Mouse (Mus musculus) hindbrain, embryonic 13.5 days (tissue): ENCODE measurements around the gene Vmn2r7. TPM values are rescaled to one million over a fixed set of nuclear protein-coding genes. Genes with fewer than 3 reads are reported as not detected.
"Not testable (repeated sequence)": the region's sequence is repeated elsewhere in the genome, so short reads cannot be mapped to it uniquely, and the experiment has no call there.

Experiments used
- ATAC-seq: fragments of 200-750 bp; cut with Nextera tagmentation; 2 replicates; pipeline ENCODE4 v1.8.0; 2017; ENCODE audit warnings: moderate TSS enrichment; ENCODE audit not compliant: low FRiP score
- H3K27ac ChIP-seq: fragments of 300-500 bp; sonication (generic); 2 replicates; pipeline ENCODE4 v1.5.1; 2015; ENCODE audit warnings: inconsistent platforms, mild to moderate bottlenecking, moderate library complexity
- H3K27me3 ChIP-seq: fragments of 300-500 bp; sonication (generic); 2 replicates; pipeline ENCODE4 v1.6.1; 2015; ENCODE audit warnings: mild to moderate bottlenecking, inconsistent platforms
- H3K36me3 ChIP-seq: fragments of 300-500 bp; sonication (generic); 2 replicates; pipeline ENCODE4 v1.6.1; 2015; ENCODE audit warnings: mild to moderate bottlenecking, inconsistent platforms
- H3K4me1 ChIP-seq: fragments of 300-500 bp; sonication (generic); replicated peaks from 2 replicates; pipeline ENCODE4 v1.6.1; 2015; ENCODE audit warnings: inconsistent platforms
- H3K4me2 ChIP-seq: fragments of 300-500 bp; sonication (generic); 2 replicates; pipeline ENCODE4 v1.6.1; 2015; ENCODE audit warnings: inconsistent platforms, mild to moderate bottlenecking, moderate library complexity
- H3K4me3 ChIP-seq: fragments of 300-500 bp; sonication (generic); 2 replicates; pipeline ENCODE4 v1.5.1; 2015; ENCODE audit warnings: mild to moderate bottlenecking, inconsistent platforms
- H3K9ac ChIP-seq: fragments of 300-500 bp; sonication (generic); 2 replicates; pipeline ENCODE4 v1.6.1; 2015; ENCODE audit warnings: mild to moderate bottlenecking, inconsistent platforms
- H3K9me3 ChIP-seq: fragments of 300-500 bp; sonication (generic); 2 replicates; pipeline ENCODE4 v1.6.1; 2016; ENCODE audit warnings: inconsistent platforms
- WGBS: fragments of 180-500 bp; shearing (Covaris S2); methylation state at CpG from one replicate; pipeline ENCODE4 v1.1.7; 2015; 5-methylcytosine and 5-hydroxymethylcytosine counted together
- polyA plus RNA-seq: library from polyadenylated mRNA; unstranded; fragments of >200 nt; fragmentation: Nextera tagmentation; extraction: Ambion mirVana; gene quantifications from 2 replicates; pipeline ENCODE4 v1.2.1, GENCODE M21; 2015

Vmn2r7 gene
- not detected in 2 replicates for polyA plus RNA-seq

GRCm38 (mm10) chr3:64844665-64845064 lies at the start of gene Vmn2r7:
Gene Vmn2r7 (minus strand): TSS chr3:64844765.
- H3K4me2 ChIP-seq, ATAC-seq, H3K9me3 ChIP-seq, H3K36me3 ChIP-seq, H3K9ac ChIP-seq, H3K27me3 ChIP-seq, H3K4me3 ChIP-seq, H3K27ac ChIP-seq, H3K4me1 ChIP-seq: not testable (repeated sequence)
- 91% methylated on average over 3 of the region's 3 CpGs for WGBS

GRCm38 (mm10) chr3:64889725-64890124 lies 45.2 kb upstream of the Vmn2r7 start:
- ATAC-seq, result no peak
- no peaks in the 10 kb centered on the region for H3K9me3 ChIP-seq
- H3K27me3 ChIP-seq, result no peaks in the 10 kb centered on the region
- no peak overlapping the region for H3K4me3 ChIP-seq
- H3K4me1 ChIP-seq, result no peaks in the 10 kb centered on the region
- H3K27ac ChIP-seq, result no peak overlapping the region
- WGBS, result 47% methylated on average over 1 of the region's 1 CpGs
- H3K4me2 ChIP-seq, result no peak overlapping the region
- H3K36me3 ChIP-seq, result no peaks in the 10 kb centered on the region
- no peak overlapping the region for H3K9ac ChIP-seq

- 47% methylated on average over 3 of the region's 3 CpGs for WGBS
- H3K36me3 ChIP-seq, result no peaks in the 10 kb centered on the region
- no peak overlapping the region for H3K27ac ChIP-seq
- ATAC-seq, result peak; percentile 52; the same call in 1 of the 2 replicates
- no peak overlapping the region for H3K4me3 ChIP-seq
- H3K4me2 ChIP-seq, result no peak overlapping the region
- no peaks in the 10 kb centered on the region for H3K4me1 ChIP-seq
- no peak overlapping the region for H3K9ac ChIP-seq
- no peaks in the 10 kb centered on the region for H3K9me3 ChIP-seq
- no peaks in the 10 kb centered on the region for H3K27me3 ChIP-seq
Observed at GRCm38 (mm10) chr3:64878199-64878977, 33.8 kb upstream of the Vmn2r7 start.

- Histone ChIP-seq H3K36me3 (no peaks in the 10 kb centered on the region), H3K27ac (no peak overlapping the region), H3K9ac (no peak overlapping the region), H3K4me3 (no peak overlapping the region), H3K4me2 (no peak overlapping the region), H3K9me3 (no peaks in the 10 kb centered on the region), H3K27me3 (no peaks in the 10 kb centered on the region), H3K4me1 (no peaks in the 10 kb centered on the region)
- no peak for ATAC-seq
- WGBS, result 51% methylated on average over 1 of the region's 1 CpGs
Observed at GRCm38 (mm10) chr3:64876669-64877068, 32.1 kb upstream of the Vmn2r7 start.

GRCm38 (mm10) chr3:64842881-64843280 lies 1.7 kb downstream of the Vmn2r7 start:
- H3K4me1 ChIP-seq, result no peaks in the 10 kb centered on the region
- no peak overlapping the region for H3K9ac ChIP-seq
- no peaks in the 10 kb centered on the region for H3K9me3 ChIP-seq
- no peak overlapping the region for H3K4me2 ChIP-seq
- no peaks in the 10 kb centered on the region for H3K36me3 ChIP-seq
- H3K4me3 ChIP-seq, result no peak overlapping the region
- no peak for ATAC-seq
- H3K27me3 ChIP-seq, result no peaks in the 10 kb centered on the region
- 96% methylated on average over 2 of the region's 2 CpGs for WGBS
- no peak overlapping the region for H3K27ac ChIP-seq

- WGBS, result 12% methylated on average over 4 of the region's 4 CpGs
- H3K4me3 ChIP-seq, result no peak overlapping the region
Observed at GRCm38 (mm10) chr3:64842299-64842698, 2.3 kb downstream of the Vmn2r7 start.

GRCm38 (mm10) chr3:64831134-64831533 lies 13.4 kb downstream of the Vmn2r7 start:
- no peak overlapping the region for H3K4me2 ChIP-seq
- WGBS, result 61% methylated on average over 1 of the region's 1 CpGs
- ATAC-seq, result no peak
- no peaks in the 10 kb centered on the region for H3K4me1 ChIP-seq
- H3K9me3 ChIP-seq, result no peaks in the 10 kb centered on the region
- H3K4me3 ChIP-seq, result no peak overlapping the region
- no peak overlapping the region for H3K27ac ChIP-seq
- H3K9ac ChIP-seq, result no peak overlapping the region
- no peaks in the 10 kb centered on the region for H3K36me3 ChIP-seq
- no peaks in the 10 kb centered on the region for H3K27me3 ChIP-seq

More at GRCm38 (mm10) chr3:64842299-64842698, 2.3 kb downstream of the Vmn2r7 start:
- no peak for ATAC-seq
- Histone ChIP-seq H3K27ac (no peak overlapping the region), H3K4me1 (no peaks in the 10 kb centered on the region), H3K9ac (no peak overlapping the region), H3K27me3 (no peaks in the 10 kb centered on the region), H3K4me2 (no peak overlapping the region), H3K36me3 (no peaks in the 10 kb centered on the region), H3K9me3 (no peaks in the 10 kb centered on the region)

- Histone ChIP-seq H3K4me2 (no peak overlapping the region), H3K9ac (no peak overlapping the region), H3K27ac (no peak overlapping the region), H3K36me3 (no peaks in the 10 kb centered on the region), H3K4me3 (no peak overlapping the region), H3K9me3 (no peaks in the 10 kb centered on the region), H3K4me1 (no peaks in the 10 kb centered on the region), H3K27me3 (no peaks in the 10 kb centered on the region)
- 0 out of 2 replicates have a peak, but pooled peaks have one; percentile 21 for ATAC-seq
- WGBS, result 53% methylated on average over 6 of the region's 6 CpGs
Observed at GRCm38 (mm10) chr3:64791245-64791591, 53.3 kb downstream of the Vmn2r7 start.

GRCm38 (mm10) chr3:64790509-64791244 lies 53.9 kb downstream of the Vmn2r7 start:
- WGBS, result 54% methylated on average over 10 of the region's 10 CpGs
- peak; percentile 90 for ATAC-seq
- Histone ChIP-seq H3K9ac (no peak overlapping the region), H3K36me3 (no peaks in the 10 kb centered on the region), H3K9me3 (no peaks in the 10 kb centered on the region), H3K27ac (no peak overlapping the region), H3K27me3 (no peaks in the 10 kb centered on the region), H3K4me2 (no peak overlapping the region), H3K4me3 (no peak overlapping the region), H3K4me1 (no peaks in the 10 kb centered on the region)

- Histone ChIP-seq H3K27me3 (no peaks in the 10 kb centered on the region), H3K9ac (no peak overlapping the region), H3K4me2 (no peak overlapping the region), H3K9me3 (no peaks in the 10 kb centered on the region), H3K36me3 (no peaks in the 10 kb centered on the region), H3K4me1 (no peaks in the 10 kb centered on the region), H3K27ac (no peak overlapping the region), H3K4me3 (no peak overlapping the region)
- WGBS, result 98% methylated on average over 1 of the region's 1 CpGs
- no peak for ATAC-seq
Observed at GRCm38 (mm10) chr3:64782901-64783300, 61.7 kb downstream of the Vmn2r7 start.

GRCm38 (mm10) chr3:64772132-64772531 lies 72.4 kb downstream of the Vmn2r7 start:
- no peaks in the 10 kb centered on the region for H3K27me3 ChIP-seq
- WGBS, result 79% methylated on average over 1 of the region's 1 CpGs
- H3K4me1 ChIP-seq, result no peaks in the 10 kb centered on the region
- no peak overlapping the region for H3K27ac ChIP-seq
- no peak overlapping the region for H3K9ac ChIP-seq
- ATAC-seq, result no peak
- H3K9me3 ChIP-seq, result no peaks in the 10 kb centered on the region
- H3K36me3 ChIP-seq, result no peaks in the 10 kb centered on the region
- no peak overlapping the region for H3K4me3 ChIP-seq
- no peak overlapping the region for H3K4me2 ChIP-seq

GRCm38 (mm10) chr3:64756145-64756544 lies 88.4 kb downstream of the Vmn2r7 start:
- ATAC-seq, result no peak
- Histone ChIP-seq H3K9me3 (peaks cover 5% of the 10 kb centered on the region; the same call in 1 of the 2 replicates), H3K27ac (no peak overlapping the region), H3K4me1 (no peaks in the 10 kb centered on the region), H3K4me2 (no peak overlapping the region), H3K4me3 (no peak overlapping the region), H3K27me3 (no peaks in the 10 kb centered on the region), H3K36me3 (no peaks in the 10 kb centered on the region), H3K9ac (no peak overlapping the region)
- WGBS, result 82% methylated on average over 2 of the region's 2 CpGs
